Mouse (Mus musculus) small intestine, adult 2 months (tissue): ENCODE measurements around the gene Kcnn3. TPM values are rescaled to one million over a fixed set of nuclear protein-coding genes. Genes with fewer than 3 reads are reported as not detected.

ENCODE experiments used
- H3K27ac ChIP-seq: fragments of 200-500 bp; 2 replicates; pipeline ENCODE4 v1.5.1; 2012; ENCODE audit warnings: low read depth, low read length, control low read depth, inconsistent platforms; ENCODE audit not compliant: insufficient read depth
- H3K27me3 ChIP-seq: fragments of 200-500 bp; 2 replicates; pipeline ENCODE4 v1.6.1; 2012; ENCODE audit warnings: mild to moderate bottlenecking, moderate library complexity, low read length, inconsistent platforms; ENCODE audit not compliant: control insufficient read depth, insufficient read depth
- H3K36me3 ChIP-seq: fragments of 200-500 bp; 2 replicates; pipeline ENCODE4 v1.6.1; 2012; ENCODE audit warnings: mild to moderate bottlenecking, low read length, control low read depth, inconsistent platforms; ENCODE audit not compliant: control insufficient read depth, insufficient read depth
- H3K4me1 ChIP-seq: fragments of 200-500 bp; 2 replicates; pipeline ENCODE4 v1.6.1; 2012; ENCODE audit warnings: low read length, inconsistent platforms, mixed read lengths; ENCODE audit not compliant: control insufficient read depth, insufficient read depth, insufficient read length
- H3K4me3 ChIP-seq: fragments of 200-500 bp; 2 replicates; pipeline ENCODE4 v1.5.1; 2012; ENCODE audit warnings: low read depth, mild to moderate bottlenecking, control low read depth, inconsistent platforms, low read length, moderate library complexity
- CTCF ChIP-seq: fragments of 200-500 bp; IDR thresholded peaks from 2 replicates; pipeline ENCODE4 v1.5.1; 2012; ENCODE audit warnings: low read depth, mild to moderate bottlenecking, control low read depth, inconsistent platforms, low read length, moderate library complexity, mixed read lengths; ENCODE audit not compliant: insufficient replicate concordance, insufficient read length; ENCODE audit errors: extremely low read depth
- POLR2A ChIP-seq: fragments of 200-500 bp; IDR thresholded peaks from 2 replicates; pipeline ENCODE4 v1.6.1; 2012; ENCODE audit warnings: low read depth, mild to moderate bottlenecking, control low read depth, inconsistent platforms, low read length, moderate library complexity
- WGBS: fragments of 180-500 bp; shearing (Covaris S2); methylation state at CpG from one replicate; pipeline ENCODE4 v1.1.7; 2018; 5-methylcytosine and 5-hydroxymethylcytosine counted together
- polyA plus RNA-seq: library from polyadenylated mRNA; depleted of rRNA; stranded (reverse); fragments of >200 nt; gene quantifications from 2 replicates; pipeline ENCODE4 v1.2.3, GENCODE M21; 2012

The Kcnn3 gene
- polyA plus RNA-seq, 1 experiment: 4.6 TPM

- Histone ChIP-seq H3K36me3 (no peaks in the 10 kb centered on the region), H3K27ac (no peak overlapping the region), H3K4me1 (no peaks in the 10 kb centered on the region), H3K27me3 (no peaks in the 10 kb centered on the region), H3K4me3 (no peak overlapping the region)
- TF ChIP-seq CTCF (no peak), POLR2A (no peak)
- 27% methylated on average over 6 of the region's 6 CpGs for WGBS
Measured at GRCm38 (mm10) chr3:89534566-89535097, 14.7 kb downstream of the Kcnn3 start.

GRCm38 (mm10) chr3:89535147-89535546, 15.2 kb downstream of the Kcnn3 start:
- WGBS: 95% methylated on average over 2 of the region's 2 CpGs
- TF ChIP-seq CTCF (no peak), POLR2A (no peak)
- Histone ChIP-seq H3K4me3 (no peak overlapping the region), H3K36me3 (no peaks in the 10 kb centered on the region), H3K4me1 (no peaks in the 10 kb centered on the region), H3K27ac (no peak overlapping the region), H3K27me3 (no peaks in the 10 kb centered on the region)

GRCm38 (mm10) chr3:89539036-89539739, 19.2 kb downstream of the Kcnn3 start:
- WGBS: 75% methylated on average over 10 of the region's 10 CpGs
- no peak overlapping the region for H3K27ac ChIP-seq

GRCm38 (mm10) chr3:89539740-89540370, 19.9 kb downstream of the Kcnn3 start:
- WGBS: 62% methylated on average over 9 of the region's 9 CpGs
- H3K4me3 ChIP-seq: no peak overlapping the region
- H3K4me1 ChIP-seq: no peaks in the 10 kb centered on the region
- H3K36me3 ChIP-seq: no peaks in the 10 kb centered on the region
- no peak overlapping the region for H3K27ac ChIP-seq
- TF ChIP-seq CTCF (no peak), POLR2A (no peak)
- no peaks in the 10 kb centered on the region for H3K27me3 ChIP-seq

More at GRCm38 (mm10) chr3:89539036-89539739, 19.2 kb downstream of the Kcnn3 start:
- Histone ChIP-seq H3K36me3 (no peaks in the 10 kb centered on the region), H3K4me1 (no peaks in the 10 kb centered on the region), H3K27me3 (no peaks in the 10 kb centered on the region), H3K4me3 (no peak overlapping the region)
- no peak for TF ChIP-seq POLR2A
- TF ChIP-seq CTCF: no peak

GRCm38 (mm10) chr3:89540371-89540743, 20.4 kb downstream of the Kcnn3 start:
- TF ChIP-seq CTCF (no peak), POLR2A (no peak)
- WGBS: 83% methylated on average over 6 of the region's 6 CpGs
- Histone ChIP-seq H3K27ac (no peak overlapping the region), H3K27me3 (no peaks in the 10 kb centered on the region), H3K4me1 (no peaks in the 10 kb centered on the region), H3K36me3 (no peaks in the 10 kb centered on the region), H3K4me3 (no peak overlapping the region)

GRCm38 (mm10) chr3:89546951-89547350, 27.0 kb downstream of the Kcnn3 start:
- no peak for TF ChIP-seq POLR2A
- TF ChIP-seq CTCF: no peak
- Histone ChIP-seq H3K27ac (no peak overlapping the region), H3K27me3 (no peaks in the 10 kb centered on the region), H3K4me3 (no peak overlapping the region), H3K4me1 (no peaks in the 10 kb centered on the region), H3K36me3 (no peaks in the 10 kb centered on the region)
- 40% methylated on average over 5 of the region's 5 CpGs for WGBS

- 73% methylated on average over 2 of the region's 2 CpGs for WGBS
- H3K4me3 ChIP-seq: no peak overlapping the region
- TF ChIP-seq POLR2A (no peak), CTCF (no peak)
- H3K4me1 ChIP-seq: no peaks in the 10 kb centered on the region
- H3K27ac ChIP-seq: no peak overlapping the region
- no peaks in the 10 kb centered on the region for H3K36me3 ChIP-seq
- H3K27me3 ChIP-seq: no peaks in the 10 kb centered on the region
Measured at GRCm38 (mm10) chr3:89548805-89549204, 28.8 kb downstream of the Kcnn3 start.
